Mouse (Mus musculus): ENCODE data around the gene Gm5105.

GRCm38 (mm10) chr3:138095718-138096117, 28.5 kb upstream of the Gm5105 start:
- TF ChIP-seq CTCF (IDR thresholded peaks at IDR 0.05; ENCODE audit: borderline replicate concordance, insufficient read depth, low read depth, low read length) (no peak), POLR2A (IDR thresholded peaks at IDR 0.05; ENCODE audit: borderline replicate concordance, insufficient read depth, low read length) (no peak)

Measured in cerebellum, adult 2 months (tissue).